Mouse (Mus musculus) CD4-positive helper T cell, adult 2 months (primary cell): ENCODE measurements around the gene Stx5a.

Experiments used
- DNase-seq: peaks from one replicate; pipeline ENCODE4 v3.0.0-alpha.2; 2012; ENCODE audit warnings: low read depth, missing footprints, low spot score

Stx5a gene

DNA sequence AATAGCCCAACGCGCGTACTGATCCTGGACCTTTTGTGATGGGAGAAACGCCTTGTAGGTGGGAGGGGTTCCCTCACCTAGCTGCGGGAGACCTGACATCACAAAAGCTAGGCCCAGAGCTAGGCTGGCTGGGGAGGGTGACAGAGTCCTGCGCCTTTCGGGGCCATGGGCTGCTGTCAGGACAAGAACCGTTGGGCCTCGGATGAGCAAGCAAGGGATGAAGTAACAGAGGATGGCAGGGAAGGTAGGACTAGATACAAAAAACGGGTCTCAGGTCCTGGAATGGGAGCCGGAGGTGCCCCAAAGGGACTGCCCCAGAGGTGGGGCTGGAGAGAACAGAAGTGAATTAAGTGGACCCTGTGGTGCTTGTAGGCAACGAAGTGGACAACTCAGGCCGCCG, 610 bp upstream of the Stx5a start, which contains the start of gene 1700092M07Rik:
Gene 1700092M07Rik (plus strand): TSS at position 116 of the 400 bp plus-strand sequence.
- DNase-seq: no peak

GRCm38 (mm10) chr19:8742176-8742575, 963 bp downstream of the Stx5a start:
- DNase-seq: peak; percentile 34

DNA sequence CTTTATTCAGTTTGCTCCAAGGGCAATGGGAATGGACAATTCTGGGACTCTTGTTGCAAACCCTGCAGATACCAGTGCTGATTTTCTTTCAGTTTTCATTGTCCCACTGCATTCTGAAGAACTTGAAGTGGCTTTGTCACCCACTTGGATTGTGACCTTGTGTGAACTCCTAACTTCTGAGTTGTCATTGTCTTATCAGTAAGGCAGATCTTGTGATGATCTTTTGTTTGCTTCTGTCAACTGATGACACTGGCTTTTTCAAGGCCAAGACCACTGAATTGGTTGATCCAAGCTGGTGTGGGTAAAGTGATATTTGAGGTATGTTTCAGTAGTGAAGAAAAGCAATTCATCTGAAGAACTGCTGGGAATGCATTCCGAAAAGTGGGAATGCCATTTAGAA, 4.2 kb downstream of the Stx5a start:
- no peak for DNase-seq

DNA sequence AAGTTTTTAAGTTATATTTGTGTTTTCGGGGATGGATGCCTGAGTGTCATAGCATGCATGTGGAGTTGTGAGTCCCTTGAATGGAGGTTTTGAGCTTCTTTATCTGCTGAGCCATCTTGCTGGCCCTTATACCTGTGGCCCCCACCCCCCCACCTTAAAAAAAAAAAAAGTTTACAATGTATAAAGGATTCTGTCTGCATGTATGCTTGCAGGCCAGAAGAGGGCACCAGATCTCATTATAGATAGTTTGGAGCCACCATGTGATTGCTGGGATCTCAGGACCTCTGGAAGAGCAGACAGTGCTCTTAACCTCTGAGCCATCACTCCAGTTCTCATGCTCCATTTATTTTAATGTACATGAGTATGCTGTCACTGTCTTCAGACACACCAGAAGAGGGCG, 6.2 kb downstream of the Stx5a start:
- DNase-seq: peak; percentile 46

- DNase-seq: no peak
These were observed 14.4 kb downstream of the Stx5a start for GRCm38 (mm10) chr19:8755652-8756051.

DNA sequence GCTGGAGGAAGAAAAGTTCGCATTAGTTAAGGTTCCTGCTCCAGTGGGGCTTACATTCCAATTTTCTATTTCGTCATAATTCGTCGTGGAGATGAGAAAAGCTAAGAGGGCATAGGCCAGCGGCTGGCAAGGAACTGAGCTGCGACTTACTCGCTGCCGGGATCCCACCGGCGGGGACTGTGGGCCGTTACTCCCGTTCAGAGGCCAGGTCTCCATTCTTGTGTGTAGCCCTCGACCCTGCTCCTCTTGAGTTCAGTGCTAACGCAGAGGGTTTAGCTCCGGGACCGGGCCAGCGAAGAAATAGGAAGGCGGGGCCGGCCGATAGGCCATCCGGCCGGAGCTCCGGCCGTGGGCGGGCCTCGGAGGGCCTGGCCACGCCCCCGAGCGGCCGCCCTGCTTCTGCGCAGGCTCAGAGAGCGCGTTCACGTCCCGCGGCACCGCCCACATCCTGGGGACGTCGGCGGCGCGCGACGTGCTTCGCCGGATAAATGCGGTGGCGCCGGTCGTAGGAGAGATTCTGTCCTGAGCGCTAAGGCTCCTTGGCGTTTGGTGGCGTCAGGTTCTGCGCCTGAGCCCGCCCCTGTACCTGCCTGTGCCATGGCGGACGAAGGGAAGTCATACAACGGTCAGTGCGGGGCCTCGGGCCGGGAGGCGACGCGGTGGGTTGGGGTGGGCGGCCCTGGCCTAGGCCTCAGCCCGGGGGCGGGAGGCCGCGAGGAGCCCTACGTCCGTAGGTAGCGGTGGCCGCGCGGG, 15.6 kb downstream of the Stx5a start, which contains the start of gene Nxf1:
Gene Nxf1 (plus strand): TSS at position 439 of the 753 bp plus-strand sequence.
- peak; percentile 96 for DNase-seq

DNA sequence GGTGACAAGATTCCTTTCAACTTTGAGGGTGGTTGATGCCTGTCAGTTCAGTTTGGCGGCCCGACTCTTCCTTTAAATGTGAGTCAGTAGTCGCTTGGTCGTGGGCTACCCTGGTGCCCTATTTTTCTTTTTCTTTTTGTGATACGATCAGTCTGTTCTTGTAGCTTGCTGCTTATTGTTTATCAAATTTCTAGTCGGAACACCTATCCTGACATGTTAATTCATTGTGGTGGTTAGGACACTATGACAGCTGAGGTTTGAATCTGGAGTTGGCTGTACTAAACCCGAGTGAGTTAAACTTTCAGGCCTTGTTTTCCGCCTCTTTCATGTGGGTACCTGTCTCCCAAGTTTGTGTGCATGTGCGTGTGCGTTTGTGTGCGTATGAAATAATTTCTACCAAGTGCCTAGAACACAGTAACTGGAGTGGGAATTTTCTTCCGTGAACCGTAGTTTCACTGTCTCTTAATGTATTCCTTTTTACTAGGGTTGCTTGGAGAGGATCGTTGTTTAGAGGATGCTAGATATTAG, 16.3 kb downstream of the Stx5a start:
- peak; percentile 72 for DNase-seq

DNA sequence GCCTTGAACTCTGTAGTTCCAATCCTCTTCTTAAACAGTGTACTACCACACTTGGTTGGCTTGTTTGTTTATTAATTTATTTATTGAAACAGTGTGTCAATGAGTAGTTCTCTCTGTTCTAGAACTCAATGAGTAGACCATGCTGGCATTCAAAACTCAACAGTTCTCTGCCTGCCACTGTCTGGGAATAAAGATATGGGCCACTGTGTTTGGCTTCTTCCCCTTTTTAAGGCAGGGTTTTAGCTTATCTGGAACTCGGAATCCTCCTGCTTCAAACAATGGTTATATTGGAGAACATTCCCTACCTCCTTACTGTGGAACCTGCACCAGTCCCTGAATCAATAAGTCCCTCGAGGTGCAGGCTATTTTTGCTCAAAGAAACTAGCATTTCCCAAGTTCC, 17.7 kb downstream of the Stx5a start:
- no peak for DNase-seq

- peak; percentile 25 for DNase-seq
These were observed 19.5 kb downstream of the Stx5a start for GRCm38 (mm10) chr19:8760757-8761156.

DNA sequence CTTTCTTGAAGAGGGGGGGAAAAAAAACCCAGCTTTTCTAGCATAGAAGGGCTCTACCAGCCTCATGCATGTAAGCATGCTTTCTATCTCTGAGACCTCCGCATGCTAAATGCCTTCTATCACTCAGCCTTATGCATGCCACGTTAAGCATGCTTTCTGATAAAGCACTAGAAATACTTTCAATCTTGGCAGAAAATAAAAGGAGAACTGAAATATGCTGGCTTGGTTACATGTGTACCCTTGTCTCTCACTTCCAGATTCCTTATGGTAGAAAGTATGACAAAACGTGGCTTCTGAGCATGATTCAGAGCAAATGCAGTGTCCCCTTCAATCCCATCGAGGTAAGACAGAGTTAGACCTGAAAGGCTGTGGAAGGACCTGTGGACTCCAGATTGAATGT, 22.1 kb downstream of the Stx5a start:
- DNase-seq: no peak

DNA sequence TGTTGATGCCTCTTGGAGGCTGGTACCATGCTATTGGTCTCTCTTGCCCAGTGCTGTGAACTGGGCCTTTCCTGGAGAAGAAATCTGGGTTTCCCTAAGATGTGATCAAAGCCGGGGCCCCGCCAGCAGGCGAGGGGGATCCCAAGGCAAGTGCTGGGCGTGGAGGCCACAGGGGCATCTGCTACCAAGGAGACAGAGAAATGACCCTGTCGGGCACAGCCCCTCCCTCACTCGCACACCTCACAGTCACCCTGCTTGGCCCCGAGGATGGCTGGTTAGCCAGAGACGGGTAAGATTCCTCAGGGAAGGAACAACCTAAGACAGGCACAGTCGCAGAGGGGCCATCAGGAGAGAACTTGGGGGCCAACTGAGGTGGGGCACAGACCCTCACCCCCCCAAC, 24.3 kb downstream of the Stx5a start:
- no peak for DNase-seq

- DNase-seq: peak; percentile 90
These were observed 29.5 kb downstream of the Stx5a start, which contains the start of gene Tmem223 for GRCm38 (mm10) chr19:8770567-8771270. Gene Tmem223 (plus strand): TSS chr19:8770996.

GRCm38 (mm10) chr19:8772996-8773395, 31.8 kb downstream of the Stx5a start:
- DNase-seq: no peak

- DNase-seq: no peak
These were observed 32.2 kb downstream of the Stx5a start for GRCm38 (mm10) chr19:8773409-8773808.

- DNase-seq: peak; percentile 96
These were observed 33.0 kb downstream of the Stx5a start, which contains the start of gene Tmem179b for GRCm38 (mm10) chr19:8774086-8774835. Gene Tmem179b (minus strand): TSS chr19:8774467.

DNA sequence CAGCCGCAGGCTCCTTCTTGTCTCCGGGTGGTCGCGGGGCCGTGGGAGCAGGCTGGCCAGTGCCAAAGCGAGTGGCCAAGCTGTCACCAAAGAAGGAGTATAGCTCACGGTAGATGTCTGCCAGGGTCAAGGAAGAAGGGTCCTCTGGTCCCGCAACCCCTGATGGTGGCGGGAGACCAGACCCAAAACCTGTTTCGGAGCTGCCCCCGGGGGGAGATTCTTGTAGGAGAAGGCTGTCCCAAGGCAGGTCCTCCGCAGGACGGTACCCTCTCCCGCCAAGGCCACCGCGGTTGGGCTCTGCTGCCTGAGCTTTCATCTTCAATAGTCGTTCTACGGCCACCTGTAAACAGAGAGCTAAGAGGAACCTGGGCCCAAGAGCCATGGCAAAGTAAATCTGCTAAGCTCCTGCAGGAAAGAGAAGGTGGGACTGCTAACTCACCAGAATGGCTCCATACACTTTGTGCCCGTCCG, 33.8 kb downstream of the Stx5a start:
- no peak for DNase-seq

GRCm38 (mm10) chr19:8786008-8786781, 45.0 kb downstream of the Stx5a start, which contains the start of gene Taf6l:
Gene Taf6l (minus strand): TSS chr19:8786417.
- DNase-seq: peak; percentile 96

- DNase-seq: no peak
These were observed 47.3 kb downstream of the Stx5a start for GRCm38 (mm10) chr19:8788521-8788920.

DNA sequence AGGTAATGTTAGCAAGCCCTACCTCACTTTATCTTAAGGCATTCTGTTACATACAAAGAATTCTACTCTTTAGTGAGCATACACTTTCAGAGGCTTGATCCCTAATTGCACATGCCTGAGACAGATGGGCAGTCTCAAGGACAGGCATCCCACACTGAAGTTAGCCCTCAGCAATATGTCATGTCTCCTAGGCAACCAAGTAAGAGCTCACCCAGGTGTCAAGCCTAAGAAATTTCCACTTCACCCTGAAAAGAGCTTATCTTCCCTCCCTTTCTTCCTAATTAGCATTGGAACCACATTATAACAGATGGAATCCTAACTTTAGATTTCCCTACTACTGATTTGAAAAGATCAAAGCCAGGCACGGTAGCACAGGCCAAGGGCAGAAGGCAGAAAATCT, 48.0 kb downstream of the Stx5a start:
- no peak for DNase-seq

DNA sequence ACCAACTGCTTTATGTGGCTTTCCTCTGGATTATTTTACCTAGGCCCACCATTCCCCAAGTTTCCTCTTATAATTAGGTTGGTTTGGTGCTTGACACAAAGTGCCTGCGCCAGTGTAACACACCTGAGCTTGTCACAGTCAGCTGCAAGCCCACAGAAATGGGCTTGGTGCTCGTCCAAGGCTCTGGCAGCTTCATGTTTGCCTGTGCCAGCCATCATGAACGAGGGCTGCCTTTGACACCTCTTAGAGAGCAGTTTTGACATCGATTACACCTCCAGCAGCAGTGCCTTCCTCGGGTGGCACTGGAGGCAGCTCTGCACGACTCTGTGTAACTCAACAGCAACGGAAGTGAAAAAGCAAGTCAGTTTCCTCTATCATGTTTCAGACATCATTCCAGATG, 49.0 kb downstream of the Stx5a start:
- no peak for DNase-seq
